Mouse (Mus musculus): ENCODE results near the gene Ypel3. TPM values are rescaled to one million over a fixed set of nuclear protein-coding genes. Genes with fewer than 3 reads are reported as not detected.

Gene Ypel3
- polyA plus RNA-seq, 1 experiment from 2014 or later, result 116 TPM

DNA sequence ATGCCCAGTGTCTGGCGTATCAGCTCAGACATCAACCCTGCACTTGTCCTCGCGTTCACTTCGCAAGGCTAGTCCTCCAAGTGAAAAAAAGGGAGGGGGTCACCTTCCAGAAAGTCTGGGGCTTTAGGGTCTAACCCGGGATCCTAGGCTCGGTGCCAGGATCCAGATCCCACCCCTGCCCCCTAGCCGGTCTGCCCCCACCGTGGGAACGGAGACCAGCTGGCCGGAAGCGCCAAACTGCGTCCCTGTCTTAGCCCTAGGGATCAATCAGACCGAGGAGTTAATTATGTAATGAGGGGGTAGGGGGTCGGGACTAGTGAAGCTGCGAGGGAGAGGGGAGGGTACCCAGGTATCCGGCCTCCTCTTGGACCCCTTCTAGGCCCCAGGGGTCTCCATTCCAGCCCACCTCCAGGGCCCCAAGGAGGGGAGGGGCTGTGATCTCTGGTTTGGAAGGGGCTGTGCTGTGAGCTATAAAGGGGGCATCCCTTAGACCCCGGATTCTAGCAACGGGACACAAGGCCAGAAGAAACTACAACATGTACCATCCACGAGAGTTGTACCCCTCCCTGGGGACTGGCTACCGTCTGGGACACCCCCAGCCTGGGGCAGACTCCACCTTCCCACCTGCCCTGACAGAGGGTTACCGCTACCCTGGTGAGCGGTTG lies 4.3 kb downstream of the Ypel3 start, which contains the start of gene Tbx6:
Gene Tbx6, plus strand, starts transcription at position 513 of the 665 bp plus-strand sequence.
- Histone ChIP-seq H3K4me2 (replicated peaks; ENCODE audit: low read depth, low read length) (peak within 1 kb of the TSS; percentile 82), H3K4me1 (ENCODE audit: control insufficient read depth, insufficient read depth, low read length) (peaks cover 29% of the 10 kb centered on the region), H3K9me3 (ENCODE audit: control insufficient read depth, low read depth, low read length) (no peaks in the 10 kb centered on the region), H3K36me3 (ENCODE audit: control insufficient read depth, insufficient read depth, low read length) (peaks cover 25% of the 10 kb centered on the region), H3K4me3 (ENCODE audit: low read depth, low read length) (peak within 1 kb of the TSS; percentile 36), H3K27ac (ENCODE audit: low read length) (peak within 1 kb of the TSS; percentile 72; the same call in 1 of the 2 replicates), H3K9ac (replicated peaks; ENCODE audit: low read depth, low read length) (peak within 1 kb of the TSS; percentile 37; the same call in 1 of the 2 replicates), H3K27me3 (ENCODE audit: control insufficient read depth, insufficient read depth, low read length) (no peaks in the 10 kb centered on the region)
- WGBS, result 5% methylated on average over 22 of the region's 22 CpGs
- 0 out of 2 replicates have a peak, but pooled peaks have one; percentile 0 for ATAC-seq (ENCODE audit: insufficient number of reproducible peaks, insufficient read depth, low FRiP score, low read depth)

GRCm38 (mm10) chr7:126781661-126782370 lies 5.1 kb downstream of the Ypel3 start:
- Histone ChIP-seq H3K4me3 (ENCODE audit: low read depth, low read length) (no peak overlapping the region), H3K9ac (replicated peaks; ENCODE audit: low read depth, low read length) (no peak overlapping the region)

DNA sequence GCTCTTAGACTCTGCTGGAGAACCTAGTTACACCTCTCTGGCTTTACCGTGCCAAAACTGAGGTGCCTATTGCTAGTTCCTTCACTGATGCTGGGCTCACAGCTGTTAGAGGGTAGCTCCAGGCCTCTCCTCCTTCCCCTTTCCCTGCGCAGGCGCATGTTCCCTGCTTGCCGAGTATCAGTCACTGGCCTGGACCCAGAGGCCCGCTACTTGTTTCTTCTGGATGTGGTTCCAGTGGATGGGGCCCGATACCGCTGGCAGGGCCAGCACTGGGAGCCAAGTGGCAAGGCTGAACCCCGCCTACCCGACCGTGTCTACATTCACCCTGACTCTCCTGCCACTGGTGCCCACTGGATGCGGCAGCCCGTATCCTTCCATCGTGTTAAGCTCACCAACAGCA lies 5.9 kb downstream of the Ypel3 start:
- no peak overlapping the region for H3K27ac ChIP-seq (ENCODE audit: low read length)
- no peak overlapping the region for H3K9ac ChIP-seq (replicated peaks; ENCODE audit: low read depth, low read length)
- ATAC-seq (ENCODE audit: insufficient number of reproducible peaks, insufficient read depth, low FRiP score, low read depth), result no peak
- no peak overlapping the region for H3K4me2 ChIP-seq (replicated peaks; ENCODE audit: low read depth, low read length)
- WGBS, result 78% methylated on average over 13 of the region's 13 CpGs
- peaks cover 40% of the 10 kb centered on the region for H3K36me3 ChIP-seq (ENCODE audit: control insufficient read depth, insufficient read depth, low read length)
- no peaks in the 10 kb centered on the region for H3K27me3 ChIP-seq (ENCODE audit: control insufficient read depth, insufficient read depth, low read length)
- no peak overlapping the region for H3K4me3 ChIP-seq (ENCODE audit: low read depth, low read length)
- H3K9me3 ChIP-seq (ENCODE audit: control insufficient read depth, low read depth, low read length), result no peaks in the 10 kb centered on the region
- H3K4me1 ChIP-seq (ENCODE audit: control insufficient read depth, insufficient read depth, low read length), result peaks cover 19% of the 10 kb centered on the region

More at GRCm38 (mm10) chr7:126781661-126782370, 5.1 kb downstream of the Ypel3 start:
- Histone ChIP-seq H3K27me3 (ENCODE audit: control insufficient read depth, insufficient read depth, low read length) (no peaks in the 10 kb centered on the region), H3K27ac (ENCODE audit: low read length) (peak overlapping the region; percentile 39; the same call in 1 of the 2 replicates), H3K4me1 (ENCODE audit: control insufficient read depth, insufficient read depth, low read length) (peaks cover 25% of the 10 kb centered on the region), H3K4me2 (replicated peaks; ENCODE audit: low read depth, low read length) (peak overlapping the region; percentile 82; the same call in 1 of the 2 replicates), H3K36me3 (ENCODE audit: control insufficient read depth, insufficient read depth, low read length) (peaks cover 31% of the 10 kb centered on the region), H3K9me3 (ENCODE audit: control insufficient read depth, low read depth, low read length) (no peaks in the 10 kb centered on the region)
- no peak for ATAC-seq (ENCODE audit: insufficient number of reproducible peaks, insufficient read depth, low FRiP score, low read depth)
- WGBS, result 30% methylated on average over 11 of the region's 11 CpGs

GRCm38 (mm10) chr7:126784469-126784868 lies 7.7 kb downstream of the Ypel3 start:
- 75% methylated on average over 7 of the region's 7 CpGs for WGBS
- peaks cover 53% of the 10 kb centered on the region for H3K36me3 ChIP-seq (ENCODE audit: control insufficient read depth, insufficient read depth, low read length)

GRCm38 (mm10) chr7:126785056-126785455 lies 8.3 kb downstream of the Ypel3 start:
- Histone ChIP-seq H3K27me3 (ENCODE audit: control insufficient read depth, insufficient read depth, low read length) (no peaks in the 10 kb centered on the region), H3K9ac (replicated peaks; ENCODE audit: low read depth, low read length) (no peak overlapping the region), H3K4me3 (ENCODE audit: low read depth, low read length) (no peak overlapping the region), H3K36me3 (ENCODE audit: control insufficient read depth, insufficient read depth, low read length) (peaks cover 58% of the 10 kb centered on the region), H3K27ac (ENCODE audit: low read length) (no peak overlapping the region), H3K4me2 (replicated peaks; ENCODE audit: low read depth, low read length) (no peak overlapping the region), H3K4me1 (ENCODE audit: control insufficient read depth, insufficient read depth, low read length) (peaks cover 13% of the 10 kb centered on the region), H3K9me3 (ENCODE audit: control insufficient read depth, low read depth, low read length) (no peaks in the 10 kb centered on the region)
- WGBS, result 57% methylated on average over 4 of the region's 4 CpGs
- no peak for ATAC-seq (ENCODE audit: insufficient number of reproducible peaks, insufficient read depth, low FRiP score, low read depth)

More at GRCm38 (mm10) chr7:126784469-126784868, 7.7 kb downstream of the Ypel3 start:
- Histone ChIP-seq H3K4me2 (replicated peaks; ENCODE audit: low read depth, low read length) (no peak overlapping the region), H3K4me1 (ENCODE audit: control insufficient read depth, insufficient read depth, low read length) (peaks cover 18% of the 10 kb centered on the region), H3K4me3 (ENCODE audit: low read depth, low read length) (no peak overlapping the region), H3K9me3 (ENCODE audit: control insufficient read depth, low read depth, low read length) (no peaks in the 10 kb centered on the region), H3K9ac (replicated peaks; ENCODE audit: low read depth, low read length) (no peak overlapping the region), H3K27me3 (ENCODE audit: control insufficient read depth, insufficient read depth, low read length) (no peaks in the 10 kb centered on the region), H3K27ac (ENCODE audit: low read length) (no peak overlapping the region)
- ATAC-seq (ENCODE audit: insufficient number of reproducible peaks, insufficient read depth, low FRiP score, low read depth), result no peak

- 88% methylated on average over 14 of the region's 14 CpGs for WGBS
- no peak overlapping the region for H3K27ac ChIP-seq (ENCODE audit: low read length)
- ATAC-seq (ENCODE audit: insufficient number of reproducible peaks, insufficient read depth, low FRiP score, low read depth), result no peak
Measured at GRCm38 (mm10) chr7:126786142-126786541, 9.4 kb downstream of the Ypel3 start.

DNA sequence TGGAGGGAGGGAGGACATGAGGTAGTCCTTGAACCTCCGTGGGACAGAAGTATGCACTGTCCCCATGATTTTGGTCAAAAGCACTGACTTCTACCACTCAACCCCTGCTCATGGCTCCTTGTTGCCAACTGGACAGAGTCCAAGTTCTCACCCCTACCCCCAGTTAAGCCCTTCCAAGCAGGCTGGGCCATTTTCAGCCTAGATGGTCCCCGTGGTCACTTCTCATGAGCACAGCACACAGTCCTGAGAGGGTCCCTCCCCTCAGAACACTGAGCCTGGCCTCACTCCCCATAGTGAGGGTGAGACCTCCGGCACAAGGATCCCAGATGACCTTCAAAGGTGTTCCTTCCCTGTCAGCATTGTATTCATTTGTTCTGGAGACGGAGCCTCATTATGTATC lies 12.4 kb downstream of the Ypel3 start:
- ATAC-seq (ENCODE audit: insufficient number of reproducible peaks, insufficient read depth, low FRiP score, low read depth), result no peak
- Histone ChIP-seq H3K27me3 (ENCODE audit: control insufficient read depth, insufficient read depth, low read length) (no peaks in the 10 kb centered on the region), H3K9ac (replicated peaks; ENCODE audit: low read depth, low read length) (no peak overlapping the region), H3K4me3 (ENCODE audit: low read depth, low read length) (no peak overlapping the region), H3K27ac (ENCODE audit: low read length) (no peak overlapping the region), H3K36me3 (ENCODE audit: control insufficient read depth, insufficient read depth, low read length) (peaks cover 57% of the 10 kb centered on the region), H3K4me1 (ENCODE audit: control insufficient read depth, insufficient read depth, low read length) (peaks cover 10% of the 10 kb centered on the region; the same call in 1 of the 2 replicates), H3K4me2 (replicated peaks; ENCODE audit: low read depth, low read length) (no peak overlapping the region), H3K9me3 (ENCODE audit: control insufficient read depth, low read depth, low read length) (no peaks in the 10 kb centered on the region)
- 89% methylated on average over 4 of the region's 4 CpGs for WGBS

More at GRCm38 (mm10) chr7:126786142-126786541, 9.4 kb downstream of the Ypel3 start:
- no peaks in the 10 kb centered on the region for H3K27me3 ChIP-seq (ENCODE audit: control insufficient read depth, insufficient read depth, low read length)
- peaks cover 12% of the 10 kb centered on the region; the same call in 1 of the 2 replicates for H3K4me1 ChIP-seq (ENCODE audit: control insufficient read depth, insufficient read depth, low read length)
- H3K4me2 ChIP-seq (replicated peaks; ENCODE audit: low read depth, low read length), result no peak overlapping the region
- H3K9ac ChIP-seq (replicated peaks; ENCODE audit: low read depth, low read length), result no peak overlapping the region
- H3K4me3 ChIP-seq (ENCODE audit: low read depth, low read length), result no peak overlapping the region
- no peaks in the 10 kb centered on the region for H3K9me3 ChIP-seq (ENCODE audit: control insufficient read depth, low read depth, low read length)
- peaks cover 58% of the 10 kb centered on the region for H3K36me3 ChIP-seq (ENCODE audit: control insufficient read depth, insufficient read depth, low read length)

DNA sequence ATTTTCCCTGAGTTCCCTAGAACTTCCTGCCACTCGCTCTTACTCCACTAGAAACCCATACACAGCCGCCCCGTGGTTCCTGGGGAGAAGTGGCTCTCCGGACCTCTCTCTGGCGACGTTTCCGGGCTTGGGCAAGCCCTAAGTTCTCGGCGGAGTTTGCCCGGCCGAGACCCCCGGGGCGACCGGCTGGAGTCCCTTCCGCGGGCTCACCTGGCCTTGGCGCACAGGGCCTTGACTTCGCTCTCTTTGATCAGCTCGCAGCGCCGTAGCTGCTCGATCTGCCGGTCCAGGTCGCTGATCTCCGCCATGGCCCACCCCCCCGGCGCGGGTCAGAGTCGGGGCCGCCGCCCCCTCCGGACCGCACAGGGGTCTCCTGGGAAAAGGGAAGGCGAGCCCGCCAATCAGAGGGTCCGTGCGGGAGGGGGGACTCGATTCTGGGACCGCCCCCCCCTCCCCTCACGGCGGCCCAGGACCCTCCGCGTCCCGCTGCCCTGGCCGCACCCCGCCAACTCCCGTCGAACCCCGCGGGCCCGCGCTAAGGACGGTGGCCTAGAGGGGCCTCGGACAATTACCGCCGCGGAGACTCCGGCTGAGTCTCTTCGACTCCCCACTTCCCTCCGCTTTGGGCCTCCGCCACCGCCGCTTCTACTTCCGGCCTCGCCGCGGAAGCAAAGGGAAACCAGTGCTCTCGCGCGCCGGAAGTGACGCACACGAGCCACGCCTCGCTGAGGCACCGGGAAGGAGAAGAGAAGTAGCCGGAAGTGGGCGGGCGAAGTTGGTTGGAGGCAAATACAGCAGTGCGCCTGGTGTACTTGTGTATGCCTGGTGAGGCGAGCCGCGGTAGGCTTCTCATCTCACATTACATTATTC lies 15.3 kb downstream of the Ypel3 start, which contains the start of gene Ppp4c:
Gene Ppp4c, minus strand, starts transcription at position 646 of the 870 bp plus-strand sequence.
- peaks cover 58% of the 10 kb centered on the region for H3K36me3 ChIP-seq (ENCODE audit: control insufficient read depth, insufficient read depth, low read length)

More for the DNA sequence above, 15.3 kb downstream of the Ypel3 start, which contains the start of gene Ppp4c:
- under 1% methylated on average over 79 of the region's 83 CpGs for WGBS
- H3K4me3 ChIP-seq (ENCODE audit: low read depth, low read length), result peak within 1 kb of the TSS; percentile 90
- peak within 1 kb of the TSS; percentile 66 for H3K4me2 ChIP-seq (replicated peaks; ENCODE audit: low read depth, low read length)
- peak within 1 kb of the TSS; percentile 93 for H3K9ac ChIP-seq (replicated peaks; ENCODE audit: low read depth, low read length)
- peak within 1 kb of the TSS; percentile 96 for H3K27ac ChIP-seq (ENCODE audit: low read length)
- H3K27me3 ChIP-seq (ENCODE audit: control insufficient read depth, insufficient read depth, low read length), result no peaks in the 10 kb centered on the region
- no peaks in the 10 kb centered on the region for H3K9me3 ChIP-seq (ENCODE audit: control insufficient read depth, low read depth, low read length)
- peaks cover 14% of the 10 kb centered on the region; the same call in 1 of the 2 replicates for H3K4me1 ChIP-seq (ENCODE audit: control insufficient read depth, insufficient read depth, low read length)
- peak; percentile 95 for ATAC-seq (ENCODE audit: insufficient number of reproducible peaks, insufficient read depth, low FRiP score, low read depth)

Measured in stomach, embryonic 14.5 days (tissue).